Mouse (Mus musculus) small intestine, adult 2 months (tissue): ENCODE measurements around the gene Nudc.
A peak's percentile ranks its signal among the peaks of the same experiment; 100 is the strongest.

ENCODE experiments used
- CTCF ChIP-seq: fragments of 200-500 bp; IDR thresholded peaks from 2 replicates; pipeline ENCODE4 v1.5.1; 2012; ENCODE audit warnings: low read depth, mild to moderate bottlenecking, control low read depth, inconsistent platforms, low read length, moderate library complexity, mixed read lengths; ENCODE audit not compliant: insufficient replicate concordance, insufficient read length; ENCODE audit errors: extremely low read depth
- POLR2A ChIP-seq: fragments of 200-500 bp; IDR thresholded peaks from 2 replicates; pipeline ENCODE4 v1.6.1; 2012; ENCODE audit warnings: low read depth, mild to moderate bottlenecking, control low read depth, inconsistent platforms, low read length, moderate library complexity

GRCm38 (mm10) chr4:133494432-133494831 is 51.4 kb downstream of the Nudc start:
- TF ChIP-seq CTCF = peak; percentile 93
- no peak; the same call in 1 of the 2 replicates for TF ChIP-seq POLR2A
